Mouse (Mus musculus) stomach, embryonic 15.5 days (tissue): ENCODE measurements around the gene 1700017B05Rik. TPM values are rescaled to one million over a fixed set of nuclear protein-coding genes. Genes with fewer than 3 reads are reported as not detected.

ENCODE experiments used
- ATAC-seq: fragments of 200-750 bp; cut with Nextera tagmentation; 2 replicates; pipeline ENCODE4 v1.8.0; 2017; ENCODE audit warnings: low read depth, moderate number of reproducible peaks, moderate TSS enrichment; ENCODE audit not compliant: insufficient read depth, low FRiP score
- H3K27ac ChIP-seq: fragments of 300-500 bp; sonication (generic); 2 replicates; pipeline ENCODE4 v1.5.1; 2015; ENCODE audit warnings: mild to moderate bottlenecking, inconsistent platforms
- H3K27me3 ChIP-seq: fragments of 300-500 bp; sonication (generic); replicated peaks from 2 replicates; pipeline ENCODE4 v1.6.1; 2015; ENCODE audit warnings: inconsistent platforms
- H3K36me3 ChIP-seq: fragments of 300-500 bp; sonication (generic); 2 replicates; pipeline ENCODE4 v1.6.1; 2015; ENCODE audit warnings: inconsistent platforms
- H3K4me1 ChIP-seq: fragments of 300-500 bp; sonication (generic); 2 replicates; pipeline ENCODE4 v1.6.1; 2015; ENCODE audit warnings: inconsistent platforms
- H3K4me2 ChIP-seq: fragments of 300-500 bp; sonication (generic); 2 replicates; pipeline ENCODE4 v1.6.1; 2015; ENCODE audit warnings: mild to moderate bottlenecking, inconsistent platforms
- H3K4me3 ChIP-seq: fragments of 300-500 bp; sonication (generic); replicated peaks from 2 replicates; pipeline ENCODE4 v1.5.1; 2015; ENCODE audit warnings: inconsistent platforms
- H3K9ac ChIP-seq: fragments of 300-500 bp; sonication (generic); 2 replicates; pipeline ENCODE4 v1.6.1; 2015; ENCODE audit warnings: inconsistent platforms
- H3K9me3 ChIP-seq: fragments of 300-500 bp; sonication (generic); 2 replicates; pipeline ENCODE4 v1.6.1; 2016; ENCODE audit warnings: inconsistent platforms
- WGBS: fragments of 180-500 bp; shearing (Covaris S2); methylation state at CpG from one replicate; pipeline ENCODE4 v1.1.7; 2015; 5-methylcytosine and 5-hydroxymethylcytosine counted together
- polyA plus RNA-seq: library from polyadenylated mRNA; unstranded; fragments of >200 nt; fragmentation: Nextera tagmentation; extraction: Ambion mirVana; gene quantifications from 2 replicates; pipeline ENCODE4 v1.2.1, GENCODE M21; 2015

The 1700017B05Rik gene
- polyA plus RNA-seq, 1 experiment from 2014 or later = 23.8 TPM

- no peak overlapping the region for H3K4me2 ChIP-seq
- no peaks in the 10 kb centered on the region for H3K4me1 ChIP-seq
- H3K36me3 ChIP-seq = no peaks in the 10 kb centered on the region
- H3K4me3 ChIP-seq = no peak overlapping the region
- no peaks in the 10 kb centered on the region for H3K9me3 ChIP-seq
- no peak for ATAC-seq
- H3K9ac ChIP-seq = no peak overlapping the region
- no peaks in the 10 kb centered on the region for H3K27me3 ChIP-seq
- 82% methylated on average over 5 of the region's 5 CpGs for WGBS
- no peak overlapping the region for H3K27ac ChIP-seq
Observed at GRCm38 (mm10) chr9:57241111-57241510, 21.3 kb downstream of the 1700017B05Rik start.

- H3K27ac ChIP-seq = no peak overlapping the region
- no peaks in the 10 kb centered on the region for H3K9me3 ChIP-seq
- no peaks in the 10 kb centered on the region for H3K36me3 ChIP-seq
- H3K27me3 ChIP-seq = no peaks in the 10 kb centered on the region
- no peak overlapping the region for H3K4me2 ChIP-seq
- ATAC-seq = no peak
- H3K4me3 ChIP-seq = no peak overlapping the region
- H3K9ac ChIP-seq = no peak overlapping the region
- no peaks in the 10 kb centered on the region for H3K4me1 ChIP-seq
- WGBS = 82% methylated on average over 2 of the region's 2 CpGs
Observed at GRCm38 (mm10) chr9:57238220-57238619, 24.2 kb downstream of the 1700017B05Rik start.

GRCm38 (mm10) chr9:57237705-57238104, 24.7 kb downstream of the 1700017B05Rik start:
- H3K9ac ChIP-seq = no peak overlapping the region
- H3K36me3 ChIP-seq = no peaks in the 10 kb centered on the region
- H3K27ac ChIP-seq = no peak overlapping the region
- no peaks in the 10 kb centered on the region for H3K4me1 ChIP-seq
- H3K9me3 ChIP-seq = no peaks in the 10 kb centered on the region
- 77% methylated on average over 5 of the region's 5 CpGs for WGBS
- H3K4me3 ChIP-seq = no peak overlapping the region
- no peak for ATAC-seq
- H3K4me2 ChIP-seq = no peak overlapping the region
- H3K27me3 ChIP-seq = no peaks in the 10 kb centered on the region

- no peak for ATAC-seq
- no peaks in the 10 kb centered on the region for H3K27me3 ChIP-seq
- no peak within 1 kb of the TSS for H3K9ac ChIP-seq
- H3K4me2 ChIP-seq = no peak within 1 kb of the TSS
- no peaks in the 10 kb centered on the region for H3K36me3 ChIP-seq
- 95% methylated on average over 2 of the region's 2 CpGs for WGBS
- no peak within 1 kb of the TSS for H3K27ac ChIP-seq
- H3K4me1 ChIP-seq = no peaks in the 10 kb centered on the region
- no peaks in the 10 kb centered on the region for H3K9me3 ChIP-seq
- no peak within 1 kb of the TSS for H3K4me3 ChIP-seq
Observed at GRCm38 (mm10) chr9:57236256-57236655, 26.2 kb downstream of the 1700017B05Rik start, which contains the start of gene Trcg1. Gene Trcg1, plus strand, starts transcription at chr9:57236556.

- Histone ChIP-seq H3K27me3 (no peaks in the 10 kb centered on the region), H3K9ac (no peak overlapping the region), H3K4me2 (no peak overlapping the region), H3K4me1 (no peaks in the 10 kb centered on the region), H3K36me3 (no peaks in the 10 kb centered on the region), H3K9me3 (no peaks in the 10 kb centered on the region), H3K27ac (no peak overlapping the region), H3K4me3 (no peak overlapping the region)
- ATAC-seq = no peak
- WGBS = 83% methylated on average over 3 of the region's 3 CpGs
Observed at GRCm38 (mm10) chr9:57233767-57234166, 28.6 kb downstream of the 1700017B05Rik start.

- no peak overlapping the region for H3K4me3 ChIP-seq
Observed at GRCm38 (mm10) chr9:57233142-57233541, 29.3 kb downstream of the 1700017B05Rik start.

GRCm38 (mm10) chr9:57232341-57232940, 30.0 kb downstream of the 1700017B05Rik start:
- no peak for ATAC-seq
- no peak overlapping the region for H3K27ac ChIP-seq
- no peaks in the 10 kb centered on the region for H3K9me3 ChIP-seq
- no peaks in the 10 kb centered on the region for H3K27me3 ChIP-seq
- no peak overlapping the region for H3K4me2 ChIP-seq
- H3K4me1 ChIP-seq = no peaks in the 10 kb centered on the region
- 86% methylated on average over 5 of the region's 5 CpGs for WGBS
- H3K9ac ChIP-seq = no peak overlapping the region
- H3K36me3 ChIP-seq = no peaks in the 10 kb centered on the region
- H3K4me3 ChIP-seq = no peak overlapping the region

More at GRCm38 (mm10) chr9:57233142-57233541, 29.3 kb downstream of the 1700017B05Rik start:
- no peak for ATAC-seq
- Histone ChIP-seq H3K4me2 (no peak overlapping the region), H3K4me1 (no peaks in the 10 kb centered on the region), H3K27ac (no peak overlapping the region), H3K9ac (no peak overlapping the region), H3K36me3 (no peaks in the 10 kb centered on the region), H3K27me3 (no peaks in the 10 kb centered on the region), H3K9me3 (no peaks in the 10 kb centered on the region)
- 64% methylated on average over 6 of the region's 6 CpGs for WGBS

- ATAC-seq = no peak
- H3K4me1 ChIP-seq = no peaks in the 10 kb centered on the region
- no peaks in the 10 kb centered on the region for H3K27me3 ChIP-seq
- no peak overlapping the region for H3K9ac ChIP-seq
- no peaks in the 10 kb centered on the region for H3K36me3 ChIP-seq
- no peaks in the 10 kb centered on the region for H3K9me3 ChIP-seq
- no peak overlapping the region for H3K4me2 ChIP-seq
- WGBS = 72% methylated on average over 8 of the region's 8 CpGs
- H3K27ac ChIP-seq = no peak overlapping the region
- no peak overlapping the region for H3K4me3 ChIP-seq
Observed at GRCm38 (mm10) chr9:57231536-57232255, 30.7 kb downstream of the 1700017B05Rik start.

- no peak for ATAC-seq
- Histone ChIP-seq H3K27me3 (no peaks in the 10 kb centered on the region), H3K9ac (no peak overlapping the region), H3K4me3 (no peak overlapping the region), H3K9me3 (no peaks in the 10 kb centered on the region), H3K4me1 (no peaks in the 10 kb centered on the region), H3K4me2 (no peak overlapping the region), H3K36me3 (no peaks in the 10 kb centered on the region), H3K27ac (no peak overlapping the region)
- 50% methylated on average over 9 of the region's 9 CpGs for WGBS
Observed at GRCm38 (mm10) chr9:57230146-57230783, 32.1 kb downstream of the 1700017B05Rik start.

GRCm38 (mm10) chr9:57229726-57230125, 32.7 kb downstream of the 1700017B05Rik start:
- no peak for ATAC-seq
- no peak overlapping the region for H3K27ac ChIP-seq
- H3K27me3 ChIP-seq = no peaks in the 10 kb centered on the region
- no peak overlapping the region for H3K4me3 ChIP-seq
- 60% methylated on average over 4 of the region's 4 CpGs for WGBS
- no peak overlapping the region for H3K4me2 ChIP-seq
- no peaks in the 10 kb centered on the region for H3K9me3 ChIP-seq
- H3K9ac ChIP-seq = no peak overlapping the region
- H3K4me1 ChIP-seq = no peaks in the 10 kb centered on the region
- no peaks in the 10 kb centered on the region for H3K36me3 ChIP-seq

- H3K36me3 ChIP-seq = no peaks in the 10 kb centered on the region
- H3K9ac ChIP-seq = no peak overlapping the region
- H3K4me3 ChIP-seq = no peak overlapping the region
- no peaks in the 10 kb centered on the region for H3K9me3 ChIP-seq
- no peak for ATAC-seq
- 60% methylated on average over 4 of the region's 4 CpGs for WGBS
- H3K4me2 ChIP-seq = no peak overlapping the region
- no peaks in the 10 kb centered on the region for H3K27me3 ChIP-seq
- H3K27ac ChIP-seq = no peak overlapping the region
- H3K4me1 ChIP-seq = no peaks in the 10 kb centered on the region
Observed at GRCm38 (mm10) chr9:57228186-57228585, 34.2 kb downstream of the 1700017B05Rik start.

- Histone ChIP-seq H3K36me3 (no peaks in the 10 kb centered on the region), H3K27ac (no peak overlapping the region), H3K4me1 (no peaks in the 10 kb centered on the region), H3K27me3 (no peaks in the 10 kb centered on the region), H3K4me2 (no peak overlapping the region), H3K9me3 (no peaks in the 10 kb centered on the region), H3K9ac (no peak overlapping the region), H3K4me3 (no peak overlapping the region)
- ATAC-seq = no peak
- 65% methylated on average over 5 of the region's 5 CpGs for WGBS
Observed at GRCm38 (mm10) chr9:57227203-57227602, 35.2 kb downstream of the 1700017B05Rik start.
